Mouse (Mus musculus) midbrain, embryonic 12.5 days (tissue): ENCODE data around the gene Grip1. TPM values are rescaled to one million over a fixed set of nuclear protein-coding genes. Genes with fewer than 3 reads are reported as not detected.

Source experiments
- ATAC-seq: fragments of 200-750 bp; cut with Nextera tagmentation; 2 replicates; pipeline ENCODE4 v1.8.0; 2017; ENCODE audit warnings: low read depth, moderate TSS enrichment, moderate library complexity; ENCODE audit not compliant: low FRiP score
- H3K27ac ChIP-seq: fragments of 300-500 bp; sonication (generic); replicated peaks from 2 replicates; pipeline ENCODE4 v1.5.1; 2016; ENCODE audit warnings: mild to moderate bottlenecking
- H3K27me3 ChIP-seq: fragments of 300-500 bp; sonication (generic); 2 replicates; pipeline ENCODE4 v1.6.1; 2016; ENCODE audit warnings: mild to moderate bottlenecking
- H3K36me3 ChIP-seq: fragments of 300-500 bp; sonication (generic); 2 replicates; pipeline ENCODE4 v1.6.1; 2016
- H3K4me1 ChIP-seq: fragments of 300-500 bp; sonication (generic); 2 replicates; pipeline ENCODE4 v1.6.1; 2016
- H3K4me2 ChIP-seq: fragments of 300-500 bp; sonication (generic); replicated peaks from 2 replicates; pipeline ENCODE4 v1.6.1; 2016; ENCODE audit warnings: mild to moderate bottlenecking, moderate library complexity
- H3K4me3 ChIP-seq: fragments of 300-500 bp; sonication (generic); 2 replicates; pipeline ENCODE4 v1.5.1; 2016; ENCODE audit warnings: mild to moderate bottlenecking
- H3K9ac ChIP-seq: fragments of 300-500 bp; sonication (generic); replicated peaks from 2 replicates; pipeline ENCODE4 v1.6.1; 2016; ENCODE audit warnings: mild to moderate bottlenecking, moderate library complexity
- H3K9me3 ChIP-seq: fragments of 300-500 bp; sonication (generic); 2 replicates; pipeline ENCODE4 v1.6.1; 2016; ENCODE audit warnings: mild to moderate bottlenecking
- WGBS: fragments of 180-500 bp; shearing (Covaris S2); methylation state at CpG from one replicate; pipeline ENCODE4 v1.1.7; 2016; 5-methylcytosine and 5-hydroxymethylcytosine counted together
- polyA plus RNA-seq: library from polyadenylated mRNA; unstranded; fragments of >200 nt; fragmentation: Nextera tagmentation; extraction: Ambion mirVana; gene quantifications from 2 replicates; pipeline ENCODE4 v1.2.1, GENCODE M21; 2016

Gene Grip1
- polyA plus RNA-seq, 1 experiment from 2014 or later = 12.7 TPM

DNA sequence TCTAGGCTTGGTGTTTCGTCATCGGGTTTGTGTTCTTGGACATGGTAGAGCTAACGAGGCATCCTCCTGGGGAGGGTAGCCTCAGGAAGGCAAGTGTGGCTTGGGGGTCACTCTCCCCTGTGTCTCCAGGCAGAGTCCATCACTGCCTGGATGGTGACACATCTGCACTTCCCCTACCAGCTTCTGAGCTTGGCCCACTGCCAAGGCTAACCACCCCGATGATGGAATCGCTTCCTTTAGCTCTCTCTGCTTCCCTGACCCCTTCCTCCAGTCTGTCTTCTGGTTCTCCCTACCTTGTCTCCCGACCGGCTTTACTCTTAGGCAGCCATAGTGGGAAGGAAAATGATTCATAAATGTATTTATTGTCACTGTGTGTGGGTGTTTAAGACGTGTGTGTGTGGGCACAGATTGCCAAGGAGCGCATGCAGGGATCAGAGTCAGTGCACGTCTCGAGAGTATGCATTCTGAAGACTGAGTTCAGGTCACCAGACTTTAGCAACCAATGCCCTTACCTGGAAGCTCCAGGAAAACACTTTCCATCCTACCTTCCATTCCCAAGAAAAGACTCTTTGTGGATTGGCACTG is 415.5 kb downstream of the Grip1 start:
- Histone ChIP-seq H3K9me3 (peaks cover 20% of the 10 kb centered on the region; the same call in 1 of the 2 replicates), H3K27ac (no peak overlapping the region), H3K27me3 (no peaks in the 10 kb centered on the region), H3K4me3 (no peak overlapping the region), H3K4me2 (no peak overlapping the region), H3K9ac (no peak overlapping the region), H3K4me1 (no peaks in the 10 kb centered on the region), H3K36me3 (peaks cover 6% of the 10 kb centered on the region; the same call in 1 of the 2 replicates)
- no peak for ATAC-seq
- WGBS = 93% methylated on average over 11 of the region's 11 CpGs

DNA sequence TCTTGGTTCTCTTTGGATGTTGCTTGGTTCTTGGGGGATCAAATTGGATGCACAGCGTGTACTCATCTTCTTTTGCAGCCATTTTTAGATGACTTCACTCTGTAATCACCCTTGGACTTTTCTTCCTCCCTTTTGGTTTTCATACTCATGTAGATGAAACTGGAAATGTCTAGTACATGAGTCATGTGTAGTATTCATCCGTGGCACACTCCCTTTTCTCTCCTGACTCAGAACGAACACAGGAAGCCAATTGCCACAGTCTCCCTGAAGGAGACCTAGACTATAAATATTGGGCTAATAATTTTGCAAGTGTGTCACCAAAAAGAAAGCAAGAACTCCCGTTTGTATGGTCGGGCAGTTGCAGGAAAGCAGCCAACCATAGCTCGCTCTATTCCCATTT is 423.1 kb downstream of the Grip1 start:
- H3K27ac ChIP-seq = no peak overlapping the region
- H3K4me1 ChIP-seq = peaks cover 5% of the 10 kb centered on the region; the same call in 1 of the 2 replicates
- H3K36me3 ChIP-seq = no peaks in the 10 kb centered on the region
- H3K9ac ChIP-seq = no peak overlapping the region
- no peaks in the 10 kb centered on the region for H3K9me3 ChIP-seq
- H3K27me3 ChIP-seq = no peaks in the 10 kb centered on the region
- WGBS = 93% methylated on average over 6 of the region's 6 CpGs
- ATAC-seq = no peak
- H3K4me2 ChIP-seq = no peak overlapping the region
- no peak overlapping the region for H3K4me3 ChIP-seq

- Histone ChIP-seq H3K4me3 (no peak overlapping the region), H3K4me2 (peak overlapping the region; percentile 14; the same call in 1 of the 2 replicates), H3K36me3 (no peaks in the 10 kb centered on the region), H3K9me3 (no peaks in the 10 kb centered on the region), H3K9ac (no peak overlapping the region), H3K4me1 (peaks cover 5% of the 10 kb centered on the region; the same call in 1 of the 2 replicates), H3K27ac (0 out of 2 replicates have a peak overlapping the region, but pooled peaks have one; percentile 46), H3K27me3 (no peaks in the 10 kb centered on the region)
- ATAC-seq = no peak
- WGBS = 56% methylated on average over 12 of the region's 12 CpGs
These were observed 424.7 kb downstream of the Grip1 start for GRCm38 (mm10) chr10:119878331-119878730.

GRCm38 (mm10) chr10:119884591-119884990 is 431.0 kb downstream of the Grip1 start:
- no peak overlapping the region for H3K4me3 ChIP-seq
- no peaks in the 10 kb centered on the region for H3K27me3 ChIP-seq
- no peak overlapping the region for H3K27ac ChIP-seq
- H3K4me2 ChIP-seq = no peak overlapping the region
- peaks cover 8% of the 10 kb centered on the region; the same call in 1 of the 2 replicates for H3K4me1 ChIP-seq
- H3K9ac ChIP-seq = no peak overlapping the region
- H3K9me3 ChIP-seq = no peaks in the 10 kb centered on the region
- ATAC-seq = no peak
- no peaks in the 10 kb centered on the region for H3K36me3 ChIP-seq
- 69% methylated on average over 9 of the region's 9 CpGs for WGBS

- ATAC-seq = no peak
- no peak overlapping the region for H3K4me2 ChIP-seq
- 0 out of 2 replicates have a peak, but pooled peaks cover under 1% of the 10 kb centered on the region for H3K9me3 ChIP-seq
- WGBS = 82% methylated on average over 6 of the region's 6 CpGs
- H3K36me3 ChIP-seq = no peaks in the 10 kb centered on the region
- H3K4me1 ChIP-seq = peaks cover 8% of the 10 kb centered on the region; the same call in 1 of the 2 replicates
- H3K4me3 ChIP-seq = no peak overlapping the region
- H3K9ac ChIP-seq = no peak overlapping the region
- H3K27me3 ChIP-seq = no peaks in the 10 kb centered on the region
- H3K27ac ChIP-seq = no peak overlapping the region
These were observed 431.9 kb downstream of the Grip1 start for GRCm38 (mm10) chr10:119885563-119885962.

DNA sequence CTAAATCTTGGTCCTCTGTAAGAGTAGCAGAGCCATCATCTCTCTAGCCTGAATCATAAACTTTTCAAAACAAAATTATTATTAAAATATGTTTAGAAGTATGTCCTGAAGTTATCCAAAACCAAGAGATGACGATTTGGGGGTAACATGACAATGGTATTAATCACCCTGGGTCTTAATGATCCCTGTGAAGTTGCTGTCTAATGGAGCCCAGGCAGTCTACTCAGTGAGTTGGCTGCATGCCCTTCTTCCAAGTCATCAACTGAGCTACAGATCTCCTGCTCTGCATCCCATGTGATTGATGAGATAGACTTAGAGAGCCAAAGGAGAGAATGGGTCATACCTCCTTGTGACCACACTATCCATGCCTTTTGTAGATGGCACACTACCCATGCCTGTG is 433.1 kb downstream of the Grip1 start:
- H3K9me3 ChIP-seq = peaks cover 11% of the 10 kb centered on the region
- no peaks in the 10 kb centered on the region for H3K27me3 ChIP-seq
- H3K27ac ChIP-seq = no peak overlapping the region
- ATAC-seq = no peak
- no peak overlapping the region for H3K9ac ChIP-seq
- no peak overlapping the region for H3K4me2 ChIP-seq
- no peaks in the 10 kb centered on the region for H3K36me3 ChIP-seq
- peaks cover 8% of the 10 kb centered on the region; the same call in 1 of the 2 replicates for H3K4me1 ChIP-seq
- no peak overlapping the region for H3K4me3 ChIP-seq
- WGBS = 89% methylated on average over 1 of the region's 1 CpGs

GRCm38 (mm10) chr10:119902754-119903153 is 449.1 kb downstream of the Grip1 start:
- ATAC-seq = no peak
- H3K27ac ChIP-seq = no peak overlapping the region

DNA sequence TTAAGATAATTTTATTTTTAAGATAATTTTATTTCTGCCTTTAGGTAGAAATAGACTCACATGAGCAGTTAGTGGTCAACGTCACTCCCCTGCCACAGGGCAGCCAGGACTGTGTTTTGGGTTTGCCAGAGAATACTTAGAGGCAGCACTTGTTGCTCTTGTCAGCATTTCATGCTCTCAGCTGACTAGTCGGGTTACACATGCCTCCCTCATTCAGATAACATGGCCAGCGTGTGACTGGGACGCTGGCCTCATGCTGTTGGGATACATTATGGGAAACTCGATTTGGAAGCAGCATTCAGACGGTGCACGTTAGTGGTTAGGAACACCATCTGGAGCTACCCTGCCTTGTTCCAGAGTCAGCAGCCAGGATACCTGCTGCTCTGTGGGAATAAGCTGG is 453.2 kb downstream of the Grip1 start:
- H3K9me3 ChIP-seq = no peaks in the 10 kb centered on the region
- H3K4me2 ChIP-seq = no peak overlapping the region
- H3K36me3 ChIP-seq = no peaks in the 10 kb centered on the region
- H3K4me3 ChIP-seq = no peak overlapping the region
- 81% methylated on average over 7 of the region's 7 CpGs for WGBS
- no peaks in the 10 kb centered on the region for H3K4me1 ChIP-seq
- H3K27ac ChIP-seq = no peak overlapping the region
- ATAC-seq = no peak
- no peaks in the 10 kb centered on the region for H3K27me3 ChIP-seq
- H3K9ac ChIP-seq = no peak overlapping the region

More at GRCm38 (mm10) chr10:119902754-119903153, 449.1 kb downstream of the Grip1 start:
- Histone ChIP-seq H3K36me3 (0 out of 2 replicates have a peak, but pooled peaks cover under 1% of the 10 kb centered on the region), H3K4me2 (no peak overlapping the region), H3K9me3 (no peaks in the 10 kb centered on the region), H3K4me1 (no peaks in the 10 kb centered on the region), H3K27me3 (no peaks in the 10 kb centered on the region), H3K9ac (no peak overlapping the region), H3K4me3 (no peak overlapping the region)
- 81% methylated on average over 4 of the region's 4 CpGs for WGBS

DNA sequence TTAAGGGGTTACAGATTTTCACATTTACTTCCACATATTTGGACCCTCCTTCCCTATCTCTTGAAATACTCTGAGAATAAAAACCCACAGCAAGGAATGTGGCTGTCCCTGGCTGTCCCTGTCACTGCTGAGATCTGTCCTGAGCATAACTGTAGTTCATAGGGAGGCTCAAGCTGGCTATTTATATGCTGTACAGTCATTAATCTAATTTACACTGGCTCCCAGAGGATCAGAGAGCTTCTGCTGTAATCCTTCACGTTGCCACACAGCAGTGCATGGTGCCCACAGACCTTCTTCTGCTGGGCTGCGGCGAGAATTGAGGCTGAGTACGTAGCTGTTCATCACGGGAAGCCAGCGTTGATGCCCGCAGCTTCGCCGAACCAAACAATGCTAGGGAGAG is 464.4 kb downstream of the Grip1 start:
- Histone ChIP-seq H3K9me3 (no peaks in the 10 kb centered on the region), H3K4me1 (no peaks in the 10 kb centered on the region), H3K4me3 (no peak overlapping the region), H3K27me3 (no peaks in the 10 kb centered on the region), H3K4me2 (no peak overlapping the region), H3K36me3 (no peaks in the 10 kb centered on the region), H3K27ac (no peak overlapping the region), H3K9ac (no peak overlapping the region)
- 85% methylated on average over 9 of the region's 9 CpGs for WGBS
- no peak for ATAC-seq

GRCm38 (mm10) chr10:119927963-119928362 is 474.3 kb downstream of the Grip1 start:
- Histone ChIP-seq H3K27ac (no peak overlapping the region), H3K4me3 (no peak overlapping the region), H3K9ac (no peak overlapping the region), H3K4me1 (peaks cover 9% of the 10 kb centered on the region), H3K4me2 (no peak overlapping the region), H3K36me3 (0 out of 2 replicates have a peak, but pooled peaks cover 3% of the 10 kb centered on the region), H3K27me3 (no peaks in the 10 kb centered on the region), H3K9me3 (no peaks in the 10 kb centered on the region)
- no peak for ATAC-seq
- 86% methylated on average over 5 of the region's 5 CpGs for WGBS

DNA sequence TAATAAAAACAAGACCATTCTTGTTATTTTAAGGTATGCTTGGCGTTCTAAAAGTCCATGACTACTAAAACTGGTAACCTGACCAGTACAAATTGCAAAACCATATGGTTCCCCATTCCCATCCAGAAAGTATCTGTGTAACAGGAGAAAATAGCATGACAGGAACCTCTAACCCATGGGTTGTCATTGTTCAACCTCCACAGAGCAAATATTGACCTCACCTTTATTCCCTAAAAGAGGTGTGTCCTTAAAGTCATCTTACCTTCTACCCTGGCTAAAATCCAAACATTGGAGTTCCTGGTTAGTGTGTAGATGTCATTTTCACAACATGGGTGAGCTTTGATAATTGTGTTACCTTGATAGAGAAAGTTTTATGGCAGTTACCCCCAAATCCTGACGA is 475.3 kb downstream of the Grip1 start:
- 0 out of 2 replicates have a peak, but pooled peaks cover 3% of the 10 kb centered on the region for H3K36me3 ChIP-seq
- no peak overlapping the region for H3K4me2 ChIP-seq
- 96% methylated on average over 2 of the region's 2 CpGs for WGBS
- H3K27me3 ChIP-seq = no peaks in the 10 kb centered on the region
- H3K4me3 ChIP-seq = no peak overlapping the region
- H3K9ac ChIP-seq = no peak overlapping the region
- no peak overlapping the region for H3K27ac ChIP-seq
- no peak for ATAC-seq
- H3K9me3 ChIP-seq = no peaks in the 10 kb centered on the region
- H3K4me1 ChIP-seq = peaks cover 9% of the 10 kb centered on the region

GRCm38 (mm10) chr10:119932794-119933193 is 479.2 kb downstream of the Grip1 start:
- Histone ChIP-seq H3K27me3 (no peaks in the 10 kb centered on the region), H3K27ac (no peak overlapping the region), H3K9me3 (no peaks in the 10 kb centered on the region), H3K4me1 (no peaks in the 10 kb centered on the region), H3K4me2 (no peak overlapping the region), H3K9ac (no peak overlapping the region), H3K36me3 (0 out of 2 replicates have a peak, but pooled peaks cover 3% of the 10 kb centered on the region), H3K4me3 (no peak overlapping the region)
- no peak for ATAC-seq
- WGBS = 63% methylated on average over 4 of the region's 4 CpGs
